Mouse (Mus musculus) small intestine, adult 2 months (tissue): ENCODE data around the gene Olfr1045. TPM values are rescaled to one million over a fixed set of nuclear protein-coding genes. Genes with fewer than 3 reads are reported as not detected.

Source experiments
- H3K27ac ChIP-seq: fragments of 200-500 bp; 2 replicates; pipeline ENCODE4 v1.5.1; 2012; ENCODE audit warnings: low read depth, low read length, control low read depth, inconsistent platforms; ENCODE audit not compliant: insufficient read depth
- H3K27me3 ChIP-seq: fragments of 200-500 bp; 2 replicates; pipeline ENCODE4 v1.6.1; 2012; ENCODE audit warnings: mild to moderate bottlenecking, moderate library complexity, low read length, inconsistent platforms; ENCODE audit not compliant: control insufficient read depth, insufficient read depth
- H3K36me3 ChIP-seq: fragments of 200-500 bp; 2 replicates; pipeline ENCODE4 v1.6.1; 2012; ENCODE audit warnings: mild to moderate bottlenecking, low read length, control low read depth, inconsistent platforms; ENCODE audit not compliant: control insufficient read depth, insufficient read depth
- H3K4me1 ChIP-seq: fragments of 200-500 bp; 2 replicates; pipeline ENCODE4 v1.6.1; 2012; ENCODE audit warnings: low read length, inconsistent platforms, mixed read lengths; ENCODE audit not compliant: control insufficient read depth, insufficient read depth, insufficient read length
- H3K4me3 ChIP-seq: fragments of 200-500 bp; 2 replicates; pipeline ENCODE4 v1.5.1; 2012; ENCODE audit warnings: low read depth, mild to moderate bottlenecking, control low read depth, inconsistent platforms, low read length, moderate library complexity
- CTCF ChIP-seq: fragments of 200-500 bp; IDR thresholded peaks from 2 replicates; pipeline ENCODE4 v1.5.1; 2012; ENCODE audit warnings: low read depth, mild to moderate bottlenecking, control low read depth, inconsistent platforms, low read length, moderate library complexity, mixed read lengths; ENCODE audit not compliant: insufficient replicate concordance, insufficient read length; ENCODE audit errors: extremely low read depth
- POLR2A ChIP-seq: fragments of 200-500 bp; IDR thresholded peaks from 2 replicates; pipeline ENCODE4 v1.6.1; 2012; ENCODE audit warnings: low read depth, mild to moderate bottlenecking, control low read depth, inconsistent platforms, low read length, moderate library complexity
- WGBS: fragments of 180-500 bp; shearing (Covaris S2); methylation state at CpG from one replicate; pipeline ENCODE4 v1.1.7; 2018; 5-methylcytosine and 5-hydroxymethylcytosine counted together
- polyA plus RNA-seq: library from polyadenylated mRNA; depleted of rRNA; stranded (reverse); fragments of >200 nt; gene quantifications from 2 replicates; pipeline ENCODE4 v1.2.3, GENCODE M21; 2012; rRNA removed

Gene Olfr1045
- polyA plus RNA-seq: not detected in 2 replicates

GRCm38 (mm10) chr2:86202909-86203308, at the start of gene Olfr1045:
Gene Olfr1045 (minus strand): TSS chr2:86203009.
- no peak within 1 kb of the TSS for H3K27ac ChIP-seq
- no peaks in the 10 kb centered on the region for H3K27me3 ChIP-seq
- no peak for TF ChIP-seq CTCF
- no peak for TF ChIP-seq POLR2A
- no peak within 1 kb of the TSS for H3K4me3 ChIP-seq
- H3K36me3 ChIP-seq: no peaks in the 10 kb centered on the region
- H3K4me1 ChIP-seq: no peaks in the 10 kb centered on the region

DNA sequence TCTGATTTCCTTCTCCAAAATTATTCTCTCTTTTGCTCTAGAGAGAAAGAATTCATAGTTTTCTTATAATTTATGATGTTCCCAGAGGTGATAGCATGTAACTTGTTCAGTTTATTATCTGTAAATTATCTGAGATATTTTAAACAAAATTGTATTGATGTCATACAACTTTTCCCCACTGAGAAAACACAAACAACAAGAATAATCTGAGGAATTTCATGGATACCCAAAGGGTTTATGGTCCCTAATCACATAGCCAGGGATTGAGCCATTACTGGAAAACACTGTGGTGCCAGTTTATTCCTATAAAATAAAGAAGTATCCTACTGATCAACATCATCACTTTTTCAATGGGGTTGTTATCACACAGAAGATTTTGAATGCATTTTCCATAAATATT, 37.4 kb upstream of the Olfr1045 start, which contains the start of gene Olfr1048:
Gene Olfr1048, minus strand, starts transcription at position 101 of the 400 bp plus-strand sequence.
- Histone ChIP-seq H3K4me3 (no peak within 1 kb of the TSS), H3K27ac (no peak within 1 kb of the TSS), H3K4me1 (no peaks in the 10 kb centered on the region), H3K27me3 (no peaks in the 10 kb centered on the region), H3K36me3 (no peaks in the 10 kb centered on the region)
- TF ChIP-seq POLR2A (no peak), CTCF (no peak)

DNA sequence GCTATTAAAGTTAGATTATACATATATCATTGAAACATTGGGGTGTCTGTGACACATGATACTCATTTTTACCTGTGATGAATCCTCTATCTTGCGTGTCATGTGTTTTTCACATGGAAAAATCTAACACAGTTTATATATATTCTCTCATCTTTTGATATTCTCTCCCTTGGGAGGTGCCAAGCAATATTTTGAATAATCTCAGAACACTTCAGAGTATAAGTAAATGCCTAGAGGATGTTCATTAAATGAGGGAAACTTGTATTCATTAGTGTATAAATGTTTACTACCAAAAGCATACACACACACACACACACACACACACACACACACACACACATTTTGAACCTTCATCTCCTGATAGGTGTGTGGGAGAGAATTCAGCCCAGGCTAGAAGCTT, 28.5 kb upstream of the Olfr1045 start, which contains the start of gene Olfr1047:
Gene Olfr1047, minus strand, starts transcription at position 101 of the 400 bp plus-strand sequence.
- TF ChIP-seq POLR2A (no peak), CTCF (no peak)
- Histone ChIP-seq H3K36me3 (no peaks in the 10 kb centered on the region), H3K27me3 (no peaks in the 10 kb centered on the region), H3K4me1 (no peaks in the 10 kb centered on the region), H3K4me3 (no peak within 1 kb of the TSS), H3K27ac (no peak within 1 kb of the TSS)
- 82% methylated on average over 1 of the region's 1 CpGs for WGBS

GRCm38 (mm10) chr2:86219214-86219613, 16.4 kb upstream of the Olfr1045 start, which contains the start of gene Olfr1046:
Gene Olfr1046 (minus strand): TSS chr2:86219314.
- 53% methylated on average over 2 of the region's 2 CpGs for WGBS
- no peak for TF ChIP-seq CTCF
- TF ChIP-seq POLR2A: no peak
- no peaks in the 10 kb centered on the region for H3K36me3 ChIP-seq

DNA sequence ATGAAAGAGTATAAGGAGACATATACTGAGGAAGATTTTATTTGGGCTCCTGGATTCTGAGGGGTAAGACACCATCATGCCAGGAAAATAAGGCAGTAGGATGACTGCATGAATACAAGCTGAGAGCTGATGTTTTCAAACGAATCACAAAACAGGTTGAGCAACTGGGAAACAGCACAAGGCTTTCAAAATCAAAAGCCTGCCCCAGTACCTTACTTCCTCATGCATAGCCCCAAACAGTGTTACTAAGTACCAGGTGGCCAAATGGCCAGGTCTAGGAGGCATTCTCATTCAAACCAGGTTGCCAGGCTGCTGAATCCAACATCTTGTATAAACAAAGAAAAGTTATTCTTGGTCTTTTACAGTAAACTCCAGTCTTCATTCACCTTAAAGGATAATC, 6.9 kb downstream of the Olfr1045 start:
- TF ChIP-seq POLR2A: no peak
- TF ChIP-seq CTCF: no peak
- no peak overlapping the region for H3K4me3 ChIP-seq
- no peaks in the 10 kb centered on the region for H3K4me1 ChIP-seq
- no peaks in the 10 kb centered on the region for H3K36me3 ChIP-seq
- no peaks in the 10 kb centered on the region for H3K27me3 ChIP-seq
- H3K27ac ChIP-seq: no peak overlapping the region
- WGBS: 26% methylated on average over 1 of the region's 1 CpGs

More at GRCm38 (mm10) chr2:86219214-86219613, 16.4 kb upstream of the Olfr1045 start, which contains the start of gene Olfr1046:
- Histone ChIP-seq H3K4me3 (no peak within 1 kb of the TSS), H3K27ac (no peak within 1 kb of the TSS), H3K27me3 (no peaks in the 10 kb centered on the region), H3K4me1 (no peaks in the 10 kb centered on the region)

GRCm38 (mm10) chr2:86185583-86185982, 17.2 kb downstream of the Olfr1045 start, which contains the start of gene Olfr52:
Gene Olfr52 (minus strand): TSS chr2:86185683.
- no peak within 1 kb of the TSS for H3K27ac ChIP-seq
- TF ChIP-seq CTCF (no peak), POLR2A (no peak)
- no peaks in the 10 kb centered on the region for H3K36me3 ChIP-seq
- H3K4me3 ChIP-seq: no peak within 1 kb of the TSS
- no peaks in the 10 kb centered on the region for H3K4me1 ChIP-seq
- H3K27me3 ChIP-seq: no peaks in the 10 kb centered on the region

DNA sequence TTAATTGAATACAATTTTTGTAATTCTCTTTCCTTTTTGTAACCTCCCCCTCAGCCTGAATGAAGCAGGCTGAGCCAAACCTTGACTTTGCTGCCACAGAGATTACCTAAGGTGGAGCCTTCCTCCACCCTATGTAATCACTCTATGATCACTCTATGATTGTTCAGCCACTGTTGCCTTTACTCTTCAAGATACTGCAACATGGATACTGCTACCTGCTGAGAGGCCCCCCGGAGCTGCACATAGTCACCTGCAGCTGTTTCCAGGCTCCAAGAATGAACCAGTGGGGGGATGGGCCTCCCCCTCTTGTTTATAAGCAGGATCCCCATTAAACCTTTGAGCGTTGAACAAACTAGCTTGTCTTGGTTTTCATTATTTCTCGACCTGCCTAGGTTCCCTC, 22.9 kb downstream of the Olfr1045 start:
- TF ChIP-seq CTCF (no peak), POLR2A (no peak)
- Histone ChIP-seq H3K27me3 (no peaks in the 10 kb centered on the region), H3K4me3 (no peak overlapping the region), H3K4me1 (no peaks in the 10 kb centered on the region), H3K27ac (no peak overlapping the region), H3K36me3 (no peaks in the 10 kb centered on the region)
- 80% methylated on average over 3 of the region's 3 CpGs for WGBS
